Mouse (Mus musculus) T-helper 17 cell (primary cell): Measurements from ENCODE around the gene Myo3a.

ENCODE experiments used
- in situ Hi-C, 2 experiments: fragments of 300-600 bp; cut with MboI, MseI; formaldehyde crosslinking; loops; 1 replicate in 1 of 2; 2 replicates in 1 of 2; pipeline ENCODE4 v1.15.1; 2025; ENCODE audit warnings: high pct_unique_total_duplicates in 2 of 2

Myo3a gene

DNA sequence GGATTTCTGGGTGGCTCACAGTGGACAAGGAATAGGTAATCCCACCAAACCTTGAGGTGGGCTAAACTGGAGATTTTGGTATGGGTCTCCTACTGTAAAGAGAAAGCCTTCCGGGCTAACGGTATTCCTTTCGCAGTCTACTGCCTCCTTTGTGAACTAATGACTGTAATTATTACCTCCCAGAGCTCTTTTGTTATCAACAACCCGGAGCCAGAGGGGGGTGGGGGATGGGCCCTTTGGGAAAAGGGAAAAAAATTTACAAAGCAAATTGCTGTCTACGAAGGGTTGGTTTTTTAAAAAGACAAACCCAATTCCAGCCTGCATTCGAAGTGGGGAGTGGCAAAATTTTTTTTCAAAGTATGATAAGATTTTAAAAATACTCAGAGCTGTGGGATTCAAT lies 392.7 kb downstream of the Myo3a start:
- in situ Hi-C loops = loop anchor here in 1 of 2 experiments (5.0 kb wide), 2 partner anchors 102 to 247 kb away; no protein-coding TSS in a partner anchor

DNA sequence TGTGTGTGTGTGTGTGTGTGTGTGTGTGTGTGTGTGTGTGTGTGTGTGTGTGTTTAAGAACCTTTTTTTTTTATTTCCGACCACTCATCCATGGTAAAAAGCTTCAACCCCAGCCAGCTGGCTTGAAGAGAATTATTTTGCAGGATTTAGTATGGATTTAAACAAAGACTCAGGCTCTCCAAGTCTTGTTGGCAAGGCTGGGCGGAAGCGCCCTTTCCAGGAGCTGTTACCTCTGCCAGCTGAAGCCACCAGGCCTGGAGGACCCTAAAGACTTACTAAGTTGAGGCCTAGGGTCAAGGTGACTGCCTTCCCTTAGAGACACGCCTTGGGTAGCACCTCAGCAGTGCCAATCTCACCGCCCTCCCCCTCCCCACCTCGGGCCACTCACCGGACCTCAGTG lies 393.2 kb downstream of the Myo3a start:
- in situ Hi-C loops = loop anchor here in 1 of 2 experiments (5.0 kb wide), 2 partner anchors 102 to 247 kb away; no protein-coding TSS in a partner anchor

GRCm38 (mm10) chr2:22620978-22621827 lies 393.9 kb downstream of the Myo3a start:
- in situ Hi-C loops = loop anchor here in 1 of 2 experiments (5.0 kb wide), 2 partner anchors 101 to 246 kb away; no protein-coding TSS in a partner anchor

DNA sequence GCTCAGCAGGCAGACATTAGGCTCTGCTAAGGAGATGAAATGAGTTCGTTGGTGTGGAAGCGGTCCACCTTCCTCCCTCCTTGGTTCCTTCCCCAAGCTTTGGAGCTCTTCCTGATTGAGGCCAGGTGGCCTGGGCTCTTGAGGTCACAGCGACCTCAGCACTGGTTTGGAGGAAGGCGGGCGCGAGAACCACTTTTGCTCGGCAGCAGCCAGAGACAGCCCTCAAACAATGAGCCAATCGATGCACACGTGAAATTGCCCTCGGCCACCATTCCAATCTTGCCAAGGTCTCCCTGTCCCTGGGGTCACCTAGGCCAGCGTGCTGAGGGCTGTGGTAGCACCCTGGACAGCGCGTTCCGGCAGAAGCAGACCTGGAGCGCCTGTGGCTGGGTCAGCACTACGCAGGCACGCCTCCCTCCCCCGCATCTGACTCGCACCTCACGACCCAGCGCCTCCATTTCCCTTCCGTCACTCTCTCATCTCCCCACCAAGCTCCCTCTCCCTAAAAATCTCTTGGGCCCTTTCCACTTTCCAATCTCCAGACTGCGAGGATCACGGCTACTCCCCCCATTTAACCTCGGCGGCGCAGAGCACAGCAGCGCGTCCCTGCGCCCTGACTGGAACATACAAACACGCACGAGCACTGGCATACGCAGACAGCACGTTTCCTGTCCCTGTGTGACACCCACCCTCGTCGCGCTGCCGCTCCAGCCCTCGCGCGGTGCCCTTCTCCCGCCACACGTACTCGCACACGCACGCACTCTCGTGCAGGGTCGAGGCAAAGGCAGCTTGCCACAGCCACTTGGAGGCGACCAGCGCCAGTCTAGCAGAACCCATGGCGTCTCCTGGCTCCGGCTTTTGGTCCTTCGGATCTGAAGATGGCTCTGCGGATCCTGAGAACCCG lies 394.8 kb downstream of the Myo3a start, which contains the start of gene Gad2:
Gene Gad2, plus strand, starts transcription at position 378 of the 904 bp plus-strand sequence.
- in situ Hi-C loops = loop anchor here in 1 of 2 experiments (5.0 kb wide), 2 partner anchors 100 to 245 kb away; no protein-coding TSS in a partner anchor

- in situ Hi-C loops = loop anchor here in 1 of 2 experiments (5.0 kb wide), 2 partner anchors 99 to 244 kb away; no protein-coding TSS in a partner anchor
These were observed 396.1 kb downstream of the Myo3a start for GRCm38 (mm10) chr2:22623111-22624070.

DNA sequence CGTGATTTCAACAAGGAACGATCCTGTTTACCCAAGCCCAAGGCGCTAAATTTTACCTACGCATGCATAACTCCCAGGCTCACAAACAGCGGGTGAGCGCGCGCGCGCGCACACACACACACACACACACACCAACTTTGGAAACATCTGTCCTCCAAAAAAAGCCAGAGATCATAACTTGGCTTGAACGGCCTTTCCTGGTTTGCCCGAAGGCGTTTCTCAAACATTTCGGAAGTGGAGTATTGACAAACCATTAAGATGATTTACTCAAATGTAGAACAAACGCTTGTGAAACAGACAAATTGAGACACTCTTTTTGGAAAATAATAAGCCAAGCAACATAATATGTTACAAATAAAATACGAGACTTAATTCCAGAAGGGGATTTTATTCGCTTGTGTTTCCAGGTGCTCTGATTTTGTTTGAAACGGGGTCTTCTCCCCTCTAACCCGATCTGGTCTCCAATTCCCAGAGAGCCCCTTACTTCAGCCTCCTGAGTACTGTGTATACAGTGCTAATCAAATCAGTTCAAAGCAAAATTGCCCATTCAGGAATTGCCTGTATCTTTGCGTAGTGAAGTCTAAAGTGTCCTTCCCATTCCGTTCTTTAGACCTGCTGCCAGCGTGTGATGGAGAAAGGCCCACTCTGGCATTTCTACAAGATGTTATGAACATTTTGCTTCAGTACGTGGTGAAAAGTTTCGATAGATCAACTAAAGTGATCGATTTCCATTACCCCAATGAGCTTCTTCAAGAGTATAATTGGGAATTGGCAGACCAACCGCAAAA lies 397.1 kb downstream of the Myo3a start:
- in situ Hi-C loops = loop anchor here in 1 of 2 experiments (5.0 kb wide), 2 partner anchors 98 to 243 kb away; no protein-coding TSS in a partner anchor

DNA sequence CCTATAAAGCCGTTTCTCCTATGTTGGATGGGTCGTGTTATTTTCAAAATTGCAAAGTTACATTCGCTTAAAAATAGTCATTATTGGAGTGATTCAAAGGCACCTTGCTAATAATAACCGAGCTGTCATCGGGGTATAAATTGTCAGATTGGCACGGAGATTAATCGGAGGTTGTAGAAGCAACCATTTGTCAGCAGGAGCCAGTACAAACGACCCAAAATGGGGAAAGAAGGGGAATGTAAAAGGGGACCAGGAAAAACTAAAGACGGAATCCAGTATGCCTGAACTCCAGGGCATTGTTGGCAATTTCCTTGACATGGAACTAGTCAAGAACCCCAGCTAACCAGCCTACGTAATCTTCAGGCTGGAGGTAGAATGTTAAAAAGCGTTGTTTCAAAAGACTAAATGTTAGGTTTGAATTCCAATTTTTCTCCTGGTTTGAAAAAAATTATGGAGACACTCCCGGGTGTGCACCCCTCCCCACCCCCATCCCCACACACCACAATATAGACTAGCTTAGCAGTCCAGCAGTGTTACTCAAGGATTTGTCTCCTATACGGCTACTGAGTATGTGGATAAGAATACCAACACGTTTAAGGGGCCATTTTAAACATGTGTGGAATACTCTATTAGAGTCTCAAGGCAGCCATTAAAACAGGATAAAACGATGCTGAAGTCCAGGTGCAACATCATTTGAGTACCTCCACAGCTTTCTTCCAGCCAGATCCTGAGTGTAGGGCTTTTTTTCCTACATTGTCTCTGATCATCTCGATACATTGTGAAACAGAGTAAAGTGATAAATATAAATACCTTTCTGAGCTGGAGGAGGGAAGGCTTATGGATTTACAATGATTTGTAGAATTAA lies 398.0 kb downstream of the Myo3a start:
- in situ Hi-C loops = no loop called here

DNA sequence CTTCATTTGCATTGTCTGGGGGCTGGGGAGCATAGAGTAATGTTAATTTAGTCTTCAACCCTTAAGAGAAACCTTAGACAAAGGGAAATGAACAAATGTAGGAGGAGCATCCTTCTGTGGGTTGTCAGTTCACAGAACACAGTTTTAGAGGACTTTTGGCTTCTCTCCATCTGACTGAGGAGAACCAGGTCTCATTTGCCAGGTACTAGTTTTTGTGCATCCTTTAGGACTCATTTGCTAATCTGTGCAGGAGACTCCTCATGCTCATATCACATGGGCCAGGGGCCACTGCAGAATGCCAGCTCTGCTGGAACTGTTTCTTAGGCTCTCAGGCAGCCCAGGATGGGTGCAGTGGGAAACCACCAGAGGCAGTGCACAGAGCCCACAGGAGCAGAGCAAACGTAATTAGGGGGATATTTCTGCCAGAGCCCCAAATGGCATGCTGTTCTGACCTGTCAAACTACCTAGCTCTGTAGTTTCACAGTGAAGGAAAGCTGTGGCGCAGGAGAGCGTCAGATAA lies 399.9 kb downstream of the Myo3a start:
- in situ Hi-C loops = no loop called here

GRCm38 (mm10) chr2:22627819-22628432 lies 400.6 kb downstream of the Myo3a start:
- in situ Hi-C loops = no loop called here

GRCm38 (mm10) chr2:22634766-22635165 lies 407.5 kb downstream of the Myo3a start:
- in situ Hi-C loops = loop anchor here in 1 of 2 experiments (5.0 kb wide), 1 partner anchor 233 kb away; no protein-coding TSS in a partner anchor

DNA sequence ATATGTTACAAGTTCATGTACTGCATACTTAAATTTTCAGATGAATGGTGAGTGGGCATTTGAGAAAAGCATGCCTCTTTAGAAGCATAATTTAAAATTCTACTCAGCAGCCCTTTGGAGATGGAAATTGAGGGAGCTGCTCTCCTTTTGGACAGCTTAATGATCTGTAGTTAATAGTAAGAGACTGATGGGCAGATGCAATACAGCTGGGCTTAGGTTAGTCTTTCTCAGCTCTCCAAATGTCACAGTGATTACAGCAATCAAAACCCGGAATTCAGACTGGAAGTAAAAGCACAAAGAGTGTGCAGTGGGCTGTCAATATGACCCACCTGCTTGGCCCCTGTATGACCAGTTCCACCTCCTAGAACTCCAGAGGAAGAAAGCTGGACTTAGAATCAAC lies 418.8 kb downstream of the Myo3a start:
- in situ Hi-C loops = no loop called here

DNA sequence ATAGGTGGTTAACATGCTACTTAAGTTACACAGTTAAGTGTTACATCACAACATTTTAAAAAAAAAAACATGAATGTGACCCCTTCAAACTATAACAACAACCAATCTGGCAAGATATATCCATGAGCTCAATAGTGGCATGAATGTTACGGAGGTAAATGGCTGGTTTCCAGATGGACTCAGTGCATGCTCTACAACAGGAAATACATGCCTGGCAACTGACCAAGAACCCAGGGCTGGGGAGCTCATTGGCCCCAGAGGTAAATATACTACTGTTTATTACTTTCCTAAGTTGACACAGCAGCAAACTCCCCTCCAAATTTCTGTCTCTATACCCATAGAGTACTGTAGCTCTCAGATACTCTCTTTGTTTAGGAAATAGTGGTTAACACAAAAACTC lies 421.1 kb downstream of the Myo3a start:
- in situ Hi-C loops = no loop called here

GRCm38 (mm10) chr2:22651826-22652225 lies 424.5 kb downstream of the Myo3a start:
- in situ Hi-C loops = no loop called here

DNA sequence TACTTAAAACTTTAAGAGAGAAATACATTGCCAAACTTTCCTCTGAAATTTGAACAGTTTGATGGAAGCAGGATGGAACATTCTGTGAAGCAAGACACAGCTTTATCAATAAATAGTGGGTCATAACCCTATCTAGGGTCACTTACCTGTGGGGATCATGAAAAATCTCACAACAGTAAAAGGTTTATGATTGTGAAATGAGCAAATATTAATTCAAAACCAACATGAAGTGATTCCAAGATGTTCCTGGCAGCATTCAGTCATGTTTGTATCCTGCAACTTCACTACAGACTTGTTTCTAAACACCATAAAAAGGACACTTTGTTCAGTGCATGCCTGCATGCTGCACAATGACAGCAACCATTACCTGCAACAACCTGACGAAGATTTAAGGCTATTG lies 436.4 kb downstream of the Myo3a start:
- in situ Hi-C loops = no loop called here
